Mouse (Mus musculus): Measurements from ENCODE around the gene Ankfn1.

Ankfn1 gene

DNA sequence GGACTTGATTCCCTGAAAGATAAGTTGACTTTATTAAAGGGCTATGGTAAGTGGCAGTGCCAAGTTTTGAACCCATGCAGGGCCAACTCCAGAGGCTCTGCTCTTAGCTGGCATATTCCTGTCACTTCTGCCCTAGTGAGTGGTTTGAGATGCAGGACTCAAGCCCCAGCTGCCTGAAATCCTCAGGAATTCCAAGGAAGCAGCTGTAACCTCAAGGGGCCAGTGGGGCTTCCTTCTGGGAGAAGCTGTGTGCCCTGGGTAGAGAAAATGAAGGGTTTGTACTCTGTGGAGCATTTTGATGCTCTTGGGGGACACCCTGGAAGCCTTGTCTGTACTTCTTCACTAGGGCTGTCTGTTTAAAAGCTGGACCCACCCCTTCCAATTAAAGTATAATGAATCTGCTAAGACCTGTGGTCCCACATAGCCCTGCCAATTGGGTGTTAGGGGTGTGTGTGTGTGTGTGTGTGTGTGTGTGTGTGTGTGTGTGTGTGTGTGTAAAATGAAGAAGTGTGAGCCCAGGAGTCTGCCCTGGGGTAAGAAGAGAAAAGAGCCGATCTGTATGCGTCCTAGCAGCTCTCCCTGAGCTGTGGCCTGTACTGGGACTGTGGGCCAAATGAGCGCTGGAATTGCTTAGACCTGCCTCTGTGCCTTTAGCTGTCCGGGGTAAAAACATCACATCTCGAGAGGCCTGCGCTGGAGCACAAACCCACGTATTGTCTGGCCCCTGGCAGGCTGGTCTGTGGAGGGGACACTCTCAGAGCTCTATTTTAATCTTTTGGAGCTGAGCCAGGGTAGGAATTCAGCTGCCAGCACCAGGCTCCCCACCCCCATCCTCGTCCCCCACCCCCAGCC is 395.4 kb downstream of the Ankfn1 start:
- DNase-seq (ENCODE audit: low read depth, low spot score), result no peak

DNA sequence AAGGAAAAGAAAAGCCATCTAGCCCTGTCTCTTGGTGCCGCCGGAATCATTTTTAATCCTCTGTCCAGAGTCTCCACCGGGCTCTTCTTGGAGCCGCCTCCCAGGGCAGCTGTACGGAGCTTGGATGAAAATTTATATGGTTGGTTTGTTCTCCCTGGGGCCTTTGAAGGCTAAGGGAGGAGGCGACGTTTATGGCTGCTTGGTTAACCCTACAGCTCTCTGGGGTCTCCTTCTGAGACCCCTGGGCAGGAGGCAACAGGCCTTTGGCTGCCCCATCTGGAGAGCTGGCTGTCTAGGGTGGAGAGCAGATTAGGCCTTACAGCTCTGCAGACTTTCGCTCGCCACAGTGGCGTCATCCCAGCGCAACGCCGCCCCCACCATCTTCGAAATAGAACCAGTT is 406.5 kb downstream of the Ankfn1 start:
- no peak for DNase-seq (ENCODE audit: low read depth, low spot score)

- no peak for DNase-seq (ENCODE audit: low read depth, low spot score)
These were observed 407.1 kb downstream of the Ankfn1 start for GRCm38 (mm10) chr11:89370373-89370772.

DNA sequence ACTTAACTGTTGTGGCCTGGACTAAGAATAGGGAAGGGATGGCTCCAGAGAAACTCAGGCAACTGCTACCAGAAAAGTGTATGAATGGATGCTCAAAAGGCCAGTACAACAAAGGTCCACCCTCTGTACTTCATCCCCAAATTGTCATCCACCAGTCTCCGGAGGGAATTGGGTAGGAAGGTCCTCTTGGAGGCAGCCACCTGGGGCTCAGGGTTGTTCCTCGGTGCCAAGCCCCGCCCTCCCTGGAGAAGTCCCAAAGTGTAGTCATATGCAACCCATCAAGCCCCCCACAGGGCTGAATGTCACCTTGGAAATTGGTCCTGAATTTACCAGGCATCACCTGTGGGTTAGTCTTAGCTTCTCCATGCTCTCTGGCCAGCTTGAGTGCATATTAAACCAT is 413.5 kb downstream of the Ankfn1 start:
- DNase-seq (ENCODE audit: low read depth, low spot score), result no peak

GRCm38 (mm10) chr11:89360895-89361294 is 416.6 kb downstream of the Ankfn1 start:
- no peak for DNase-seq (ENCODE audit: low read depth, low spot score)

GRCm38 (mm10) chr11:89358546-89358945 is 418.9 kb downstream of the Ankfn1 start:
- no peak for DNase-seq (ENCODE audit: low read depth, low spot score)

DNA sequence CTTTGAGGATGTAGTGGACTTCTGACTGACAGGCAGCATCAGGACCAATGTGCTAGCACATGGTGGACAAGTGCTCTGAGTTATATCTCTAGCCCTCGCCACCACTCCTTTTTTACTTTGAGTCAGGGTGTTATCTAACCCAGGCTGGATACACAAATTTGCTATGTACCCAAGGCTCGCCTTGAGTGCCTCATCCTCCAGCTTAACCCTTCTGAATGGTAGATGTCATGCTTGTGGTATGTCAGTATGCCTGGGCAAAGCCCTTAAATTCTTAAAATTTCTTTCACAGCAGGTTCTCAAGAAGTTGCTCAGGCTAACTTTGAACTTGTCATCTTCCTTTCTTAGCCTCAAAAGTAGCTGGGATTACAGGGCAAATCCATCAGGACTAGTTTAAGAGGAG is 421.0 kb downstream of the Ankfn1 start:
- DNase-seq (ENCODE audit: low read depth, low spot score), result no peak

GRCm38 (mm10) chr11:89356018-89356417 is 421.4 kb downstream of the Ankfn1 start:
- no peak for DNase-seq (ENCODE audit: low read depth, low spot score)

- no peak for DNase-seq (ENCODE audit: low read depth, low spot score)
These were observed 437.2 kb downstream of the Ankfn1 start for GRCm38 (mm10) chr11:89340238-89340637.

All from skeletal muscle tissue, adult 2 months (tissue).